Mouse (Mus musculus): ENCODE data around the gene Twsg1.

The Twsg1 gene

GRCm38 (mm10) chr17:65886571-65886970, 64.5 kb downstream of the Twsg1 start:
- in situ Hi-C loops (cut with MseI, MboI): no loop called here

- in situ Hi-C loops (cut with MseI, MboI): no loop called here
These were observed 65.1 kb downstream of the Twsg1 start, which contains the start of gene Ralbp1 for GRCm38 (mm10) chr17:65885697-65886529. Ralbp1 (minus strand) TSS chr17:65885798.

GRCm38 (mm10) chr17:65885398-65885696, 65.7 kb downstream of the Twsg1 start:
- in situ Hi-C loops (cut with MseI, MboI): no loop called here

- in situ Hi-C loops (cut with MseI, MboI): no loop called here
These were observed 66.2 kb downstream of the Twsg1 start for GRCm38 (mm10) chr17:65884691-65885397.

- in situ Hi-C loops (cut with MseI, MboI): no loop called here
These were observed 66.9 kb downstream of the Twsg1 start for GRCm38 (mm10) chr17:65884061-65884669.

GRCm38 (mm10) chr17:65877026-65877425, 74.0 kb downstream of the Twsg1 start:
- in situ Hi-C loops (cut with MseI, MboI): no loop called here

GRCm38 (mm10) chr17:65873834-65874233, 77.2 kb downstream of the Twsg1 start:
- in situ Hi-C loops (cut with MseI, MboI): no loop called here

GRCm38 (mm10) chr17:65873156-65873555, 77.9 kb downstream of the Twsg1 start:
- in situ Hi-C loops (cut with MseI, MboI): no loop called here

GRCm38 (mm10) chr17:65872652-65873051, 78.4 kb downstream of the Twsg1 start:
- in situ Hi-C loops (cut with MseI, MboI): no loop called here

- in situ Hi-C loops (cut with MseI, MboI): no loop called here
These were observed 79.0 kb downstream of the Twsg1 start for GRCm38 (mm10) chr17:65872051-65872450.
